19 mouse cellular contexts compared by ENCODE assay signal in the genomic region with DNA sequence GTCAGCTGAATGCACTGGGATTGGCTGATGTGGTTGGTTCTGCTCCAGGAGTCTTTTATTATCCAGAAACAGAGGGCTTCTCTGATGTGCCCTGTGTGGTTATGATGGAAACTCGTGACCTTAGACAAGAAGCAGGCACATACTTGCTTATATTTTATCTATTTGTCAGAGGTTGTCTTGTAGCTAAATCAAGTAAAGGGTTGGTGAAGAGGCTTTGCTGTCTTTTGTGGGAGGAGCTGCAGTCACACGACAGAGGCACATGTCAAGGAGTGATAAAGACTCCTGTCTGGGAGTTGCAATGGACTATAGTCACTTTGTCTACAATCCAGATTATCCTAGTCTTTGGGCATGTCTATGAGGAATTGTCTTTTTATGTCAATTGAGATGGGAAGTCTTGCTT.
"Had no signal": no experiment of that assay in that cellular context is flagged by ENCODE, and none has a peak within 500 bp of the region (broad histone marks: within the 10 kb centered on the region; RNA-seq: fewer than 3 reads in every experiment).

No protein-coding gene starts in this region.

- DNase-seq: kidney, adult 2 months; kidney, postnatal 36 days; layer of hippocampus, postnatal 36 days; left cerebral cortex, postnatal 4 days; liver, postnatal 0 days; lung, embryonic 14.5 days; right cerebral cortex, postnatal 25 days; spleen, adult 18-20 months; thymus, postnatal 25 days had no signal

- H3K36me3 ChIP-seq: limb, embryonic 12.5 days; limb, embryonic 15.5 days; stomach, embryonic 15.5 days had no signal

- H3K27ac ChIP-seq: kidney, postnatal 0 days; limb, embryonic 12.5 days; limb, embryonic 15.5 days; liver, embryonic 14.5 days; macrophage; stomach, embryonic 15.5 days had no signal

- H3K9me3 ChIP-seq: limb, embryonic 12.5 days; limb, embryonic 15.5 days; stomach, embryonic 15.5 days had no signal

- H3K4me3 ChIP-seq: limb, embryonic 12.5 days; limb, embryonic 15.5 days; megakaryocyte, embryonic 14.5 days; stomach, embryonic 15.5 days had no signal

- H3K27me3 ChIP-seq: limb, embryonic 12.5 days; limb, embryonic 15.5 days; megakaryocyte, embryonic 14.5 days; stomach, embryonic 15.5 days had no signal

- H3K4me1 ChIP-seq: limb, embryonic 15.5 days; megakaryocyte, embryonic 14.5 days; stomach, embryonic 15.5 days had no signal

- H3K9ac ChIP-seq: limb, embryonic 12.5 days; limb, embryonic 15.5 days; liver, embryonic 14.5 days; liver, postnatal 0 days; lung, embryonic 14.5 days; stomach, embryonic 15.5 days had no signal

- ATAC-seq: liver, postnatal 0 days; lung, postnatal 0 days had no signal

- H3K4me2 ChIP-seq: limb, embryonic 12.5 days; limb, embryonic 15.5 days; liver, embryonic 11.5 days; lung, embryonic 14.5 days; midbrain, embryonic 11.5 days; stomach, embryonic 15.5 days had no signal
